Mouse (Mus musculus) T-cell, adult 2 months (primary cell): ENCODE results near the gene Vmn2r59.
"Not testable (repeated sequence)": the region's sequence is repeated elsewhere in the genome, so short reads cannot be mapped to it uniquely, and the experiment has no call there.

Source experiments
- DNase-seq: peaks from one replicate; pipeline ENCODE4 v3.0.0; 2022; ENCODE audit warnings: low spot score

Gene Vmn2r59

DNA sequence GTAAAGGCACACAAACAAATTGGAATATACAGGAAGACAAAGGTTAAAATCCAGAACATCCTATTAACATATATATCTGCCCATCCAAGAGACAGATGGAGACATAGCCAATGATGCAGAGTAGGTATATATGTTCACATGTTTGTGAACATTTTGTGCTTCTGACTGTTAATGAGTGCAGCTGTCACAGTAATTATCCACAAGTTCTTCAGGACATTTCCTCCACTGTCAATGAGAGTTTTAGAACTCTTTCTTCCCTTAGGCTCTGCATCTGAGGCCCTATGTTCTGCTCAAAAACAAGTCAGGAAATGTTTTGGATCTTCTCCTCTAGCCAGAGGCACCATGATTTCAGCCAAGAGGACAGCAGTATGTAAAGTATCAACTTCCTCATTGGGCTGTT lies at the start of gene Vmn2r59:
Gene Vmn2r59 (minus strand): TSS at position 101 of the 400 bp plus-strand sequence.
- DNase-seq, result no peak

GRCm38 (mm10) chr7:42107470-42107869 lies 48.6 kb upstream of the Vmn2r59 start, which contains the start of gene Vmn2r60:
Gene Vmn2r60 (plus strand): TSS chr7:42107770.
- no peak for DNase-seq

DNA sequence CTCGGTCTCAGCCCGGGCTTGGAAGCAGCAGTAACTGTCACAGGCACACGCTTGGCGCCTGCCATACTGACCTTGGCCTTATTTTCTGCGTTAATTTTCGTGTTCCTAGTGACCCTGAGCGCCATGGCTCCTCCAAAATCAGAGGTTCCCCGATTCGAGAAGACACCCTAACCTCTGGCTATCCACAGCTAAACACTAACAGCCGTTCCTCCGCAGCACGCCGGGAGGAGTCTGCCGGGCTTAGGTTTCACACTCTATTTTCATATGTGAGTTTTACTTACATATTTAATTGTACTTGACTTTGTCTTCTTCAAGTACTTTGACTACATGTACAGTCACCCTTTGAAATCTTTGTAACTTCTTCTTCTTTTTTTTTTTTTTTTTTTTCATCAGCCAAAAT lies 48.2 kb upstream of the Vmn2r59 start:
- DNase-seq, result not testable (repeated sequence)
